Mouse (Mus musculus) cerebellum, postnatal 4 days (tissue): ENCODE measurements around the gene Lix1l.

Source experiments
- DNase-seq, 2 experiments: peaks; one replicate each; pipeline ENCODE4 v3.0.0; 2022; ENCODE audit warnings: low spot score in 2 of 2, mixed read lengths in 1 of 2

The Lix1l gene

DNA sequence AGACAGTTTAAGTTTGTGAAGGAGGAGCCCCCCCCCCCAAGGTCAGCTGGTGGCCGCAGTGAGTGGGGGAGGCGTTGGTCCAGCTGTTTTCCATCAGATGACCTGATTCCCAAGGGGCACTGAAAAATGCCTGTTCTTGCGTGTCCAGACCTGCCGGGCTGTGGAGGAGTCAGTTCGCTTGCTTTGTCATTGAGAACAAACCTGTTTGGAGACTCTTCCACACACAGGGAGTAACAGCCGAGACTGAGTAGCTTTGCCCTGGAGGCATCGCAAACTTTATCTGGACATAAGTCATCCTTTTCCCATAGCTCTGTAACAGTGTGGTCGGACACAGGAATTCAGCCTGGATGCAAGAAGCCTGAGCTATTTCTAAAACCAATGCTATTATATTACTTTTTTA is 73.5 kb downstream of the Lix1l start:
- DNase-seq, result no peak

DNA sequence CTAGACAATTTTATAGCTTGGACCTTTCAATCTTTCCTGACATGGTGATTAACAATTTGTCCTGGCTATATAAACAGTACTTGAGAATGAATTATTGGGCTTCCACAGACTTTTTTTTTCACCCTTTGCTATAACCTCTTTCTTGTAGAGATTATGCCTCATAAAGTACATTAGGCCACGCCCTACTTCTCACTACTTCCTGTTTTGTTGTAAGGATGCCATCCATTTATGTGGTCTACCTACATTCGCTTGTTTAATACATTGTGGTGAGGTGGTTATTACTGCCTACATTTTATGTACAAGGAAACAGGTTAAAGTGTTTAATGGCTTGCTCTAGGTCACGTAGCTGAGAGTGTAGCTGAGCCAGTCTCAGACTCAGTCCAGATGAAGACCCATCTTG is 74.2 kb downstream of the Lix1l start:
- DNase-seq, result no peak

DNA sequence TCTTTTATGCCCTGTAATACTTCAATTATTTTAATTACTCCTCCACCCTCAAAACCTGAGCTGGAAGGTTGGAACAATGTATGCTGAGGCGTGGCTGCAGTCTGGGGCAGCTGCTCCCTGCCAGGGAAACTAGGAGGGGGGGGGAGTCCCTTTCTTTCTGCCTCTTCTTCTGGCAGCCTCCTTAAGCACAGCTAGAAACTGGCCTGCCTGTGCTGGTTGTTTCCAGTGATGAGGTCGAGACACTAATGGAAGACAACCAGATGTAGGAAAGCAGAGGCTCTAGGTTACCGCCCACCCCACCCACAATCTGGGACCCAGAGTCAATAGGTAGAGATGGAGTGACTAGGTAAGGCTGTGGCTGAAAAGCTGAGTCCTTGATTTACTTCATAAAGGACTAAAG is 74.7 kb downstream of the Lix1l start:
- DNase-seq, result no peak
